Mouse (Mus musculus): ENCODE measurements at regions not wholly inside any gene's neighbourhood (a gene's known extent, or its start where the extent isn't known, plus 50 kb on each side); places are given as distances from the start of the nearest gene placed in this dataset.

GRCm38 (mm10) chr12:107404821-107405220 lies 83.6 kb upstream of the 3110018I06Rik start:
- H3K4me1 ChIP-seq (ENCODE audit: control insufficient read depth, insufficient read depth, low read length) = no peaks in the 10 kb centered on the region
- no peak overlapping the region for H3K9ac ChIP-seq (ENCODE audit: low read depth, low read length)
- no peak overlapping the region for H3K4me2 ChIP-seq
- no peaks in the 10 kb centered on the region for H3K27me3 ChIP-seq (ENCODE audit: control insufficient read depth, insufficient read depth, low read length)
- no peak overlapping the region for H3K4me3 ChIP-seq (ENCODE audit: low read depth, low read length)
- WGBS (ENCODE audit: insufficient replicate concordance) = 77% methylated on average over 10 of the region's 10 CpGs
- no peaks in the 10 kb centered on the region for H3K36me3 ChIP-seq (ENCODE audit: control insufficient read depth, insufficient read depth, low read length)
- no peak overlapping the region for H3K27ac ChIP-seq (ENCODE audit: low read depth, low read length)
- no peak for ATAC-seq (replicated peaks; ENCODE audit: insufficient number of reproducible peaks, low FRiP score, low TSS enrichment)
- no peaks in the 10 kb centered on the region for H3K9me3 ChIP-seq (replicated peaks; ENCODE audit: control insufficient read depth, low read length)

- Histone ChIP-seq H3K27me3 (ENCODE audit: control insufficient read depth, insufficient read depth, low read length) (no peaks in the 10 kb centered on the region), H3K27ac (ENCODE audit: low read depth, low read length) (no peak overlapping the region), H3K4me1 (ENCODE audit: control insufficient read depth, insufficient read depth, low read length) (no peaks in the 10 kb centered on the region), H3K9ac (ENCODE audit: low read depth, low read length) (no peak overlapping the region), H3K9me3 (replicated peaks; ENCODE audit: control insufficient read depth, low read length) (no peaks in the 10 kb centered on the region), H3K4me3 (ENCODE audit: low read depth, low read length) (no peak overlapping the region), H3K4me2 (no peak overlapping the region), H3K36me3 (ENCODE audit: control insufficient read depth, insufficient read depth, low read length) (no peaks in the 10 kb centered on the region)
- WGBS (ENCODE audit: insufficient replicate concordance) = 75% methylated on average over 7 of the region's 7 CpGs
- ATAC-seq (replicated peaks; ENCODE audit: insufficient number of reproducible peaks, low FRiP score, low TSS enrichment) = no peak
Measured at GRCm38 (mm10) chr12:107423923-107424322, 64.5 kb upstream of the 3110018I06Rik start.

- H3K27ac ChIP-seq (ENCODE audit: low read depth, low read length) = no peak overlapping the region
- no peak overlapping the region for H3K4me2 ChIP-seq
- H3K4me3 ChIP-seq (ENCODE audit: low read depth, low read length) = no peak overlapping the region
- no peaks in the 10 kb centered on the region for H3K4me1 ChIP-seq (ENCODE audit: control insufficient read depth, insufficient read depth, low read length)
- H3K36me3 ChIP-seq (ENCODE audit: control insufficient read depth, insufficient read depth, low read length) = no peaks in the 10 kb centered on the region
- 15% methylated on average over 4 of the region's 4 CpGs for WGBS (ENCODE audit: insufficient replicate concordance)
- no peaks in the 10 kb centered on the region for H3K27me3 ChIP-seq (ENCODE audit: control insufficient read depth, insufficient read depth, low read length)
- no peaks in the 10 kb centered on the region for H3K9me3 ChIP-seq (replicated peaks; ENCODE audit: control insufficient read depth, low read length)
- no peak for ATAC-seq (replicated peaks; ENCODE audit: insufficient number of reproducible peaks, low FRiP score, low TSS enrichment)
- no peak overlapping the region for H3K9ac ChIP-seq (ENCODE audit: low read depth, low read length)
Measured at GRCm38 (mm10) chr12:107438506-107438905, 49.9 kb upstream of the 3110018I06Rik start.
